Mouse (Mus musculus) thymus, adult 2 months (tissue): Measurements from ENCODE around the gene Iqcg.

ENCODE experiments used
- CTCF ChIP-seq: fragments of 200-500 bp; IDR thresholded peaks from 2 replicates; pipeline ENCODE4 v1.5.1; 2012; ENCODE audit warnings: mild to moderate bottlenecking, control low read depth, low read length, moderate library complexity, borderline replicate concordance; ENCODE audit not compliant: control insufficient read depth, poor library complexity, insufficient read depth; ENCODE audit errors: extremely low read depth
- POLR2A ChIP-seq: fragments of 200-500 bp; IDR thresholded peaks from 2 replicates; pipeline ENCODE4 v1.6.1; 2012; ENCODE audit warnings: mild to moderate bottlenecking, low read length, control low read depth, moderate library complexity; ENCODE audit not compliant: control insufficient read depth, poor library complexity, insufficient read depth; ENCODE audit errors: extremely low read depth

DNA sequence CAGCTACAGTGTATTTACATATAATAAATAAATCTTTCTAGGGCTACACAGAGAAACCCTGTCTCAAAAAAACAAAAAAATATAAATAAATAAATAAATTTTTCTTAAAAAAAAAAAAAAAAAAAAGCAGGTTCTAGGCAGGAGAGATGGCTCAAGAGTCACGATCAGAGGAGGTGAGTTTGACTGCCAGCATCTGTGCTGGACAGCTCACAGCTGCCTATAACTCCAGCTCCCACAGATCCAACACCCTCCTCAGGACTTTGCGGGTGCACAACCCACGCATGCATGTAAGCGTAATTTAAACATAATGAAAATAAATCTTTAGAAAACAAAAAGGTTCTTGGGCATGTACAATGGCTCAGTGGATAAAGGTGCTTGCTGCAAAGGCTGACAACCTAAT is 20.0 kb downstream of the Iqcg start:
- TF ChIP-seq CTCF (no peak), POLR2A (no peak)
